Mouse (Mus musculus) splenic B cell, adult 2 months (primary cell): ENCODE results near the gene Tnfsf9.
"Not testable (repeated sequence)": the region's sequence is repeated elsewhere in the genome, so short reads cannot be mapped to it uniquely, and the experiment has no call there.

Source experiments
- DNase-seq: peaks from one replicate; pipeline ENCODE4 v3.0.0-alpha.2; 2011; ENCODE audit warnings: low read depth, low spot score
- H3K27me3 ChIP-seq: 2 replicates; pipeline ENCODE4 v1.6.1; 2012; ENCODE audit warnings: mild to moderate bottlenecking, low read length, moderate library complexity, mixed read lengths; ENCODE audit not compliant: control insufficient read depth, poor library complexity, insufficient read depth, severe bottlenecking
- H3K36me3 ChIP-seq: 2 replicates; pipeline ENCODE4 v1.6.1; 2012; ENCODE audit warnings: mild to moderate bottlenecking, low read length, moderate library complexity, mixed read lengths; ENCODE audit not compliant: control insufficient read depth, poor library complexity, insufficient read depth, severe bottlenecking

Gene Tnfsf9

GRCm38 (mm10) chr17:57108666-57109171 lies 3.6 kb downstream of the Tnfsf9 start:
- no peaks in the 10 kb centered on the region for H3K36me3 ChIP-seq
- no peak for DNase-seq
- H3K27me3 ChIP-seq = no peaks in the 10 kb centered on the region

DNA sequence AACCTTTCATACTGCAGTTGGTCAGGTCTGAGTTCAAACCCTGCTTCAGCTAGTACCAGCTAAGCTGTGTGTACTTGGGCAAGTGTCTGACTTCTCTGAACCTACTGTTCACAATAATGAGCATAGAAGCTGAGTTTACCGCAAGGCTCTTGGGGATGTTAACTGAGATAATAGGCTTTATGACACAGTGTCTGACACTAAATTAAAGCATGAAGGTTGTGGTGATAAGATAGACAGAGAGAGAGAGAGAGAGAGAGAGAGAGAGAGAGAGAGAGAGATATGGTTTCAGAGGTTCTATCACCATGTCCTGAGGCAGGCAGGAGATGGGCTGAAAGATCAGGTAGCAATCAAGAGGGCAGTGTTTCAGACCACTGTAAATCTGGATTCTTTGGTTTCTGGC lies 4.9 kb downstream of the Tnfsf9 start:
- no peaks in the 10 kb centered on the region for H3K27me3 ChIP-seq
- DNase-seq = no peak

GRCm38 (mm10) chr17:57112768-57113474 lies 7.8 kb downstream of the Tnfsf9 start:
- Histone ChIP-seq H3K27me3 (no peaks in the 10 kb centered on the region; the same call in 1 of the 2 replicates), H3K36me3 (no peaks in the 10 kb centered on the region)
- no peak for DNase-seq

More for the DNA sequence above, 4.9 kb downstream of the Tnfsf9 start:
- no peaks in the 10 kb centered on the region for H3K36me3 ChIP-seq

DNA sequence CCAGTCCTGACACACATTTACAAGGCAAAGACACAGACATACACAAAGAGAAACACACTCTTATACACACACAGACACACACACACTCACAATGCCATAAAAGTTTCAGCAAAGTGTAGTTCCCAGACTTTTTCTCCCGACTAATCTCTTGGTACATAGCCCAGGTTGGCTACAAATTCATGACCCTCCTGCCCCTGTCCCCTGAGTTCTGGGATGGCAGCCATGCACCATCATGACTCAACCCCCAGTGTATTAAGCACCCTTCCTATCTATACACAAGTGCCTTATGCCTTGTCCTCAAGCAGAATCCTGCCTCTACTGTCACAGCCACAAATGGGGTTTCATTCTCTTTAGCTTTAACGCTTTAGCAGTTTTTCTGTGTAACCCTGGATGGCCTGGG lies 11.7 kb downstream of the Tnfsf9 start:
- no peaks in the 10 kb centered on the region; the same call in 1 of the 2 replicates for H3K27me3 ChIP-seq
- H3K36me3 ChIP-seq = no peaks in the 10 kb centered on the region
- DNase-seq = no peak

GRCm38 (mm10) chr17:57118524-57119349 lies 13.6 kb downstream of the Tnfsf9 start:
- no peaks in the 10 kb centered on the region for H3K36me3 ChIP-seq
- no peaks in the 10 kb centered on the region; the same call in 1 of the 2 replicates for H3K27me3 ChIP-seq
- DNase-seq = no peak

DNA sequence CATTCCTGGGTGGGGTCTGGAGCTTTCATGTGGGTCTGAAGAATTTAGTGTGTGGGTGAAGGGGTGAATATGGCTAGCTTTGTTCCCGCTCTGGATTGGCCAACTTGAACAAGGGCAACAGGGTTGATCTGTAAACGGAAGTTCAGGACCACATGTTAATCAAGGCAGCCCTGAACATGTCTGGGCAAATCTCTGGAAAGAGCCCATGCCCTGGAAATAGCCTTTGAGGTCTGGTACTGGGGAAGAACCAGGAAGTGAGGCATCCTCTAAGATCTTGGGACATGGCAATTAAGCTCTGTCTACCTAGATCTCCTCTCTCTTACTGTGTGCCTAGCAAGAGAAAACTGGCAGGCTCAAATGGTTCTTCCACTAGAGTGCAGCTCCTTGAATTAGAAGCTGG lies 16.7 kb downstream of the Tnfsf9 start:
- Histone ChIP-seq H3K36me3 (no peaks in the 10 kb centered on the region), H3K27me3 (no peaks in the 10 kb centered on the region; the same call in 1 of the 2 replicates)
- no peak for DNase-seq

GRCm38 (mm10) chr17:57123192-57124118 lies 18.3 kb downstream of the Tnfsf9 start:
- no peaks in the 10 kb centered on the region for H3K36me3 ChIP-seq
- no peaks in the 10 kb centered on the region for H3K27me3 ChIP-seq
- no peak for DNase-seq

DNA sequence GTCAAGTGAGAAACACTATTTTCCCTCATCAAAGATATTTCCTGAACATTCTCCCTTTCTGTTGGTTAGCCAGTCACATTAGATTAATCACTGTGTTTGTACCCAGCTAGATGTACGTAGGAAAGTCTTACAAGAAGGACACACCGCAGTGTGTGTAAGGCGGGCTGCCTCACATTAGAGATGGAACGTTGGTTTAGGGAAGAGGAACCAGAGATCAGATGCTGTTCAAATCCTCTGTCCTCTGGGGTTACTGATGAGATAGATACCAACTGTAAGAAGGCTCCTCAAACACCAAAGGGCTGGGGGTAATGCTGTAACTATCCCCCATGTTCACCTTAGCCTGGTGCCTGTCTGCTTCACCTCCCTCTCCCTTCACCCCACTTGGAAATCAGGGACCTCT lies 19.7 kb downstream of the Tnfsf9 start:
- Histone ChIP-seq H3K36me3 (no peaks in the 10 kb centered on the region), H3K27me3 (no peaks in the 10 kb centered on the region)
- DNase-seq = no peak

GRCm38 (mm10) chr17:57125853-57126622 lies 20.9 kb downstream of the Tnfsf9 start:
- DNase-seq = no peak
- H3K36me3 ChIP-seq = no peaks in the 10 kb centered on the region
- H3K27me3 ChIP-seq = no peaks in the 10 kb centered on the region

DNA sequence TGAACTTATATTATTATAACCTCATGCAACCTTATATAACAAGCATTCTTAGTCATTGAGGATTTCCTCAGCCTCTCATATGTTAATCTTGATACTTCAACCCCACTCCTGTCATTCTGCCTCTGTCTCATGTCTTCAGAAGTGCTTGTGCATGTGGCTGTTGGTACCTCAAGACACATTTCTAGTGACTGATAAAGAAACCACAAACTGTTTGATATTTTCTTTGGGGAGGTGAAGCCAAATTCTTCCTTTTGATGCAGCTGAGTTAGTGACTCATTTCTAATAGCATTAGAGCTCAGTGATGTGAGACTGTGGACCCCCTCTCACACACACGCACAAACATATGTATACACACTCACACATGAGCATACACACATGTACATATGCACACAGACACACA lies 26.7 kb downstream of the Tnfsf9 start:
- no peaks in the 10 kb centered on the region for H3K36me3 ChIP-seq
- DNase-seq = no peak
- no peaks in the 10 kb centered on the region for H3K27me3 ChIP-seq

- not testable (repeated sequence) for H3K36me3 ChIP-seq, H3K27me3 ChIP-seq, DNase-seq
Measured at GRCm38 (mm10) chr17:57134021-57134420, 28.9 kb downstream of the Tnfsf9 start.

DNA sequence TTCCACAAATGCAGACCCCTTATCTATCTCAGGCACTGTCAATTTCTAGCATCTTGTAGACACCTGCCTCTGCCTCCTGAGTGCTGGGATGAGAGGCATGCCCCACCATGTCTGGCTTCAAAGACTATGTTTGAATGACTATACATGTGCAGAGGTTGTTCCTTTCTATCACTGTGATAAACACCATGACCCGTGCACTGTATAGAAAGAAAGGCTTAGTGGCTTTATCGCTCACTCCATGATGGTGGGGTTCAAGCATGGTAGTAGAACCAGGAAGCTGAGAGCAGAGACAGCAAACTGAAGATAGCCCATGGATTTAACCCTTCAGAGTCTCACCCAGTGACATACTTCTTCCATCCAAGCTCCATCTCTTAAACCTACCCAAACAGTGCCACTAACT lies 29.6 kb downstream of the Tnfsf9 start:
- no peaks in the 10 kb centered on the region for H3K36me3 ChIP-seq
- DNase-seq = no peak
- H3K27me3 ChIP-seq = no peaks in the 10 kb centered on the region

DNA sequence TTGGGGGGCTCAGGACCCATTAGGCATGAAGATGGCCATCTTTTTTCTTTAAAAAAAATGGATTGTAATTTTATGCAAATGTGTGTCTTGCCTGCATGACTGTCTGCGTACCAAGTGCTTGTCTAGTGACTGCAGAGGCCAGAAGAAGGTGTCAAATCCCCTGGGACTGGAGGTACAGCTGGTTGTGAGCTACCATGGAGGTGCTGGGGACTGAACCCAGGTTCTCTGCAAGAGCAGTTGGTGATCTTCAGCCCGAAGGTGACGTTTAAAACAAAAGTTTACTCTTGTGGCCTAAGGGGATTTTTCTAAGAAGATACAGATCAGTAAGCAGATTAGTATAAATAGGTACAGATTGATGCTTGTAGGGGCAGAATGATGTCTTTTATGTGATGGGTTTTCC lies 30.5 kb downstream of the Tnfsf9 start:
- peak; percentile 8 for DNase-seq
- Histone ChIP-seq H3K27me3 (no peaks in the 10 kb centered on the region), H3K36me3 (no peaks in the 10 kb centered on the region)

- H3K27me3 ChIP-seq = no peaks in the 10 kb centered on the region
- no peak for DNase-seq
- H3K36me3 ChIP-seq = no peaks in the 10 kb centered on the region
Measured at GRCm38 (mm10) chr17:57138676-57139075, 33.6 kb downstream of the Tnfsf9 start.
